Comparison of ENCODE assay signal across 17 mouse cellular contexts in genomic region chr4:151352249-151352648, GRCm38 (mm10).
A peak's percentile ranks its signal among the peaks of the same experiment; 100 is the strongest.
DNase-seq lines count a peak whose midpoint lies in the region; ATAC-seq and TF ChIP-seq lines count a peak whose summit lies in the region.
"Had no signal": no experiment of that assay in that cellular context is flagged by ENCODE, and none has a peak within 500 bp of the region (broad histone marks: within the 10 kb centered on the region; RNA-seq: fewer than 3 reads in every experiment).

No protein-coding gene starts in this region.

- no peak for ATAC-seq in intestine, embryonic 14.5 days (replicated peaks; ENCODE audit: low FRiP score, low TSS enrichment, low read depth)
- no peak for ATAC-seq in intestine, postnatal 0 days
- peak; percentile 9; the same call in 1 of the 2 replicates for ATAC-seq in stomach, embryonic 16.5 days (ENCODE audit: insufficient read depth, low FRiP score)

- H3K9ac ChIP-seq in intestine, embryonic 14.5 days (ENCODE audit: low read length), result no peak overlapping the region
- no peak overlapping the region for H3K9ac ChIP-seq in intestine, postnatal 0 days (ENCODE audit: low read depth, low read length)
- no peak overlapping the region for H3K9ac ChIP-seq in stomach, embryonic 16.5 days (ENCODE audit: low read length)
- H3K9ac ChIP-seq: hindbrain, embryonic 12.5 days; intestine, embryonic 15.5 days; limb, embryonic 12.5 days; liver, embryonic 13.5 days had no signal

- H3K36me3 ChIP-seq in intestine, embryonic 14.5 days (ENCODE audit: control insufficient read depth, insufficient read depth, low read length), result no peaks in the 10 kb centered on the region
- no peaks in the 10 kb centered on the region for H3K36me3 ChIP-seq in intestine, postnatal 0 days (ENCODE audit: control insufficient read depth, insufficient read depth)
- H3K36me3 ChIP-seq in stomach, embryonic 16.5 days (ENCODE audit: control insufficient read depth, insufficient read depth, low read length), result no peaks in the 10 kb centered on the region
- H3K36me3 ChIP-seq: hindbrain, embryonic 12.5 days; intestine, embryonic 15.5 days; limb, embryonic 12.5 days; liver, embryonic 13.5 days had no signal

- no peak for TF ChIP-seq CTCF in intestine, postnatal 0 days (IDR thresholded peaks at IDR 0.05; ENCODE audit: low read depth)

- peak overlapping the region; percentile 7; the same call in 1 of the 2 replicates for H3K4me2 ChIP-seq in intestine, embryonic 14.5 days (ENCODE audit: low read length)
- no peak overlapping the region for H3K4me2 ChIP-seq in intestine, postnatal 0 days (replicated peaks; ENCODE audit: low read depth)
- H3K4me2 ChIP-seq in stomach, embryonic 16.5 days (ENCODE audit: low read depth, low read length), result 0 out of 2 replicates have a peak overlapping the region, but pooled peaks have one; percentile 29
- H3K4me2 ChIP-seq: hindbrain, embryonic 12.5 days; limb, embryonic 12.5 days; liver, embryonic 13.5 days had no signal

- no peak for DNase-seq in intestine, embryonic 14.5 days (ENCODE audit: low spot score)
- peak; percentile 64 to 74 for DNase-seq in right cerebral cortex, postnatal 10 days (ENCODE audit: low spot score in 2 of 2)
- DNase-seq in right cerebral cortex, postnatal 36 days (ENCODE audit: low spot score in 2 of 2), result no peak
- peak; percentile 16 to 54 for DNase-seq in layer of hippocampus, adult 18-20 months (ENCODE audit: low spot score in 2 of 2)
- DNase-seq in adrenal gland, postnatal 10 days, result no peak
- DNase-seq in ovary, postnatal 10 days (ENCODE audit: low spot score), result no peak
- DNase-seq: gastrocnemius, postnatal 10 days; heart, adult 2 months; heart, postnatal 10 days; liver, embryonic 13.5 days had no signal

- H3K9me3 ChIP-seq in intestine, embryonic 14.5 days (ENCODE audit: control insufficient read depth, low read length), result no peaks in the 10 kb centered on the region
- no peaks in the 10 kb centered on the region for H3K9me3 ChIP-seq in intestine, postnatal 0 days (ENCODE audit: control insufficient read depth)
- H3K9me3 ChIP-seq in stomach, embryonic 16.5 days (replicated peaks; ENCODE audit: control insufficient read depth, low read length), result no peaks in the 10 kb centered on the region
- H3K9me3 ChIP-seq: hindbrain, embryonic 12.5 days; intestine, embryonic 15.5 days; limb, embryonic 12.5 days; liver, embryonic 13.5 days had no signal

- WGBS in intestine, embryonic 14.5 days, result 56% methylated on average over 4 of the region's 4 CpGs
- whole genome bisulfite sequencing in intestine, postnatal 0 days, result 65% methylated on average over 4 of the region's 4 CpGs
- 52% methylated on average over 4 of the region's 4 CpGs for WGBS in stomach, embryonic 16.5 days

- H3K27me3 ChIP-seq in intestine, embryonic 14.5 days (replicated peaks; ENCODE audit: control insufficient read depth, insufficient read depth, low read length), result no peaks in the 10 kb centered on the region
- no peaks in the 10 kb centered on the region for H3K27me3 ChIP-seq in intestine, postnatal 0 days (replicated peaks; ENCODE audit: control insufficient read depth, insufficient read depth, low read length)
- no peaks in the 10 kb centered on the region for H3K27me3 ChIP-seq in stomach, embryonic 16.5 days (ENCODE audit: control insufficient read depth, insufficient read depth, low read length)
- H3K27me3 ChIP-seq: hindbrain, embryonic 12.5 days; intestine, embryonic 15.5 days; liver, embryonic 13.5 days had no signal

- no peak overlapping the region for H3K4me3 ChIP-seq in intestine, embryonic 14.5 days (ENCODE audit: low read depth, low read length)
- no peak overlapping the region for H3K4me3 ChIP-seq in intestine, postnatal 0 days (ENCODE audit: low read depth, low read length)
- no peak overlapping the region for H3K4me3 ChIP-seq in stomach, embryonic 16.5 days (replicated peaks; ENCODE audit: low read length)
- H3K4me3 ChIP-seq: erythroblast, embryonic 14.5 days; heart, adult 2 months; hindbrain, embryonic 12.5 days; intestine, embryonic 15.5 days; limb, embryonic 12.5 days; liver, embryonic 13.5 days; megakaryocyte, embryonic 14.5 days had no signal

- no peak overlapping the region for H3K27ac ChIP-seq in intestine, embryonic 14.5 days (ENCODE audit: low read depth)
- no peak overlapping the region for H3K27ac ChIP-seq in intestine, postnatal 0 days (ENCODE audit: low read depth, low read length)
- no peak overlapping the region for H3K27ac ChIP-seq in stomach, embryonic 16.5 days (ENCODE audit: low read length)
- H3K27ac ChIP-seq: heart, adult 2 months; hindbrain, embryonic 12.5 days; intestine, embryonic 15.5 days; limb, embryonic 12.5 days; liver, embryonic 13.5 days had no signal

- H3K4me1 ChIP-seq in intestine, embryonic 14.5 days (replicated peaks; ENCODE audit: control insufficient read depth, insufficient read depth, low read length), result peaks cover 33% of the 10 kb centered on the region
- no peaks in the 10 kb centered on the region for H3K4me1 ChIP-seq in intestine, postnatal 0 days (replicated peaks; ENCODE audit: control insufficient read depth, insufficient read depth, low read length)
- H3K4me1 ChIP-seq in stomach, embryonic 16.5 days (ENCODE audit: control insufficient read depth, insufficient read depth, low read length), result peaks cover 17% of the 10 kb centered on the region
- H3K4me1 ChIP-seq: liver, embryonic 13.5 days had no signal

Comparison
In these comparisons a context has a peak if more than half of its experiments do, and no peak if none do; other contexts are left out.
1. DNase-seq: peak in right cerebral cortex, postnatal 10 days (2 of 2) and layer of hippocampus, adult 18-20 months (2 of 2); none in intestine, embryonic 14.5 days (single experiment), right cerebral cortex, postnatal 36 days (0 of 2), adrenal gland, postnatal 10 days (single experiment) and ovary, postnatal 10 days (single experiment).